Mouse (Mus musculus) heart, adult 11 months (tissue): ENCODE measurements around the gene B4galt3.

Experiments used
- DNase-seq: peaks from one replicate; pipeline ENCODE4 v3.0.0; 2022

The B4galt3 gene

DNA sequence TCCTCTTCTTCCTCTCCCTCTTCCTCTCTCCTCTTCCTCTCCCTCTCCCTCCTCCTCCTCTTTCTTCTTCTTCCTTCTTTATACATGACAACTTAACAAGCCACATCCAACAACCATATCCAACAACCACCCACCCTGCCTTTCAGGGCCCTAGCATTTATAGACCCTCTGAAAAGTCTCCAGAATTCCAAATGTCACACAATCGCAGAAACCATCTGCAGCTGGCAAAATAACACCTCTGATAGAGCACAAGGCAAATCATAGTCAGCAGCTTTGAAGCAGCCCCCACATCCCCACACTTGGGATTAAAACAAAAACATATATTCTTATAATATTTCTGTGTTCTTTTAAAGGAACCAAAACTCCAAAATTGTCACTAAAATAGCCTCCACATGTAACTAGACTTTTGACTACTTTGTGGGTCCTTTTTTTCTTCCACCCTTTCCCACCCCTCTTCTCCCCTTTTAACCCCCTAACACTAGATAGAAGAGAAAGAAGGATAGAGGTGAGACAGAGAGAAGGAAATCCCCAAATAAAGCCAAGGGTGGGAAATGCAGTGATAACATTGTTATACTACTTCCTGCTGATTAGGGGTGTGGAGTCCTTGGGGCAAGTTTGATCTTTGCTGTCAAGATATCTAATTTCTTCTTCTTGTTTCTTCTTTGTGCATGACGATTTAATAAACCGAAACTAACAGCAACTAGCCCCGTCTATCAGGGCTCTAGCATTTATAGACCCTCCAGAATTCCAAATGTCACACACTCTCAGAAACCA, 4.0 kb upstream of the B4galt3 start:
- no peak for DNase-seq

DNA sequence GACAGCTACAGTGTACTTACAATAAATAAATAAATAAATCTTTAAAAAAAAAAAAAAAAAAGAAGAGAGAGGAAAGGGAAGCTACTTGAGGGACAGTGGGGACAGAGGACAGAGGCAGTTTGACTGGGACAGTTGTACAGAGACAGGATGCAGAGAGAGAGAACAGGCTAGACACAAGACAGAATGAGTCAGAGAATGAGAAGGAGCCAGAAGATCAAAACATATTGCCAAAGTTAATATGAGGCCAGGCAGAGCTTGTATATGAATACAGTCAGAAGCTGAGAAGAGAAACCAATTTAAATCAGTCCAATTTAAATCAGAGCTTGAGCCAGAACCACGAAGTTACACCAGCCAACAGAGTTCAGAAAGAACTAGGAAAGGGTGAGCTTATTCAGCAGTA, 1.8 kb upstream of the B4galt3 start:
- DNase-seq, result no peak

DNA sequence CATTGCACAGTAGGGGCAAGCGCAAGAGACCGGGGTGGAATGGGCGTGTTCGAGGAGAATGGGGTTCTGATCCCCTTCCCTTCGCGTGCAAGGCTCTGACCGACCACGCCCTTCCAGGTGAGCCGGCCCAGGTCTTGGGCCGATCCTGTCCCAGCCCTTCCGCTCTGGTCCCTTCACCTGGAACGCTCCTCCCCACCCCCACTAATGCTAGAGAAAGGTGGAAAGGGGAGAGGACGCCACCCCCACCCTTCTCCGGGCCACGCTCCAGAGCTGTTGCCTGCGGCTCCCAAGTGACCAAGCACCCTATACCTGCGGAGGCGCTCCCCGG, 409 bp downstream of the B4galt3 start:
- no peak for DNase-seq

DNA sequence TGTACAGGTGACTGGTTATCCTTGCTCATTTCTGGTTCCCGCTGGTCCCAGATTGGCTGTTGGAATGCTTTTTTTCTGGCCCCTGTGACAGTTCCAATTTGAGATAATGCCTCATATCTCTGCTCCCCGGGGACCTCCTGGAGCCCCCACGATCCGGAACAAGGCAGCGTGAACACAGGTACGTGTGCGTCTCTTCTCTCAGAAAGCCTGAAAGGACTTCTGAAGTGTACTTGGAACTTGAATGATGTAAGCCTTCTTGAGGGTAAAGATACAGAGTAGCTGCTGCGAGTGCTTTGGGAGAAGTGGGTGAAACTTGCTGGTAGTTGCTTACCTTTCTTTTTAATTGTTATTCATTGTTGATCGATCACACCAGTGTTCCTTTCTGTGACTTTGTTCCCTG, 1.1 kb downstream of the B4galt3 start:
- DNase-seq, result no peak

DNA sequence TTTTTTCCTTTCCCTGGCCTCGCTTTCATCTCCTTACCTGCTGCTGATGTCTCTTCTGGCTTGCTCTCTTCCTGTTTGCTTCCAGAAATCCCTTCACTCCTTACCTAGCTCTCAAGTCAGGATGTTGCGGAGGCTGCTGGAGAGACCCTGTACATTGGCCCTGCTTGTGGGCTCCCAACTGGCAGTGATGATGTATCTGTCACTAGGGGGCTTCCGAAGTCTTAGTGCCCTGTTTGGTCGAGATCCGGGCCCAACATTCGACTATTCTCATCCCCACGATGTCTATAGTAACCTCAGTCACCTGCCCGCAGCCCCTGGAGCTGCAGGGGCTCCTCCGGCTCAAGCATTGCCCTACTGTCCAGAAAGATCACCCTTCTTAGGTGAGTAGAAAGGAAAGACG, 1.5 kb downstream of the B4galt3 start:
- DNase-seq, result no peak

DNA sequence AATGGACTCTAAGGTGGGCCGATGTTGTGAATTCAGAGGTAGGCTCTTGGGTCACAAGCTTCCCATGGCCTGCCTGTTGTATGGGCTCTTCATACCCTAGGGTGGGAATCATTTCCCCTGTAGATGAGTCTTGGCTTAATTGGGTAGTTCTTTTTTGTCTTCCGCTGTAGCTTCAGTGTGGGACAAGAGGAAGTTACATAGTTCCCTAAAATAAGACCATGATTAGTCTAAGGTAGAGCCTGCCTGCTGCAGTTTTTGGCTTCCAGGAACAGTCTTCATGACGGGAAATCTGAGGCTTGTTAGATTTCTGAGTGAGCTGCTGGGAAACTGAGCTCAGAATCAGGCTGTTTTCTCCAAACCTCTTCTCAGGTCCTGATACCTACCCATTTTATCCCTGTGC, 2.0 kb downstream of the B4galt3 start:
- peak; percentile 87 for DNase-seq

DNA sequence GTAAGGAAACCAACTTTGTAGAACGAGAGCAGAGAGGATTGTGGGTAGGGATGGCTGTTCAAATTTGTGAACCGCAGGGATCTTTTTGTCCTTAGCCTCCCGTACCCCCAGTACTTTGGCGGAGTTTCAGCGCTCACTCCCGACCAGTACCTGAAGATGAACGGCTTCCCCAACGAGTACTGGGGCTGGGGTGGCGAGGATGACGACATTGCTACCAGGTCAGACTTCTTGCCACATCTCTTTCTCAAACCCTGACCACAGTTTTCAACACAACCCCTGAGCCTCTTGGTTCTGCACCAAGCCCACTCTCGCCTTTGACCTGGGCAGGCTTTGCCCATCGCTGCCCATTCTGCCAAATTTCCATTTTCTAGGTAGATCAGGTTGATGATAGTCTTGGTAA, 4.0 kb downstream of the B4galt3 start:
- DNase-seq, result peak; percentile 87

DNA sequence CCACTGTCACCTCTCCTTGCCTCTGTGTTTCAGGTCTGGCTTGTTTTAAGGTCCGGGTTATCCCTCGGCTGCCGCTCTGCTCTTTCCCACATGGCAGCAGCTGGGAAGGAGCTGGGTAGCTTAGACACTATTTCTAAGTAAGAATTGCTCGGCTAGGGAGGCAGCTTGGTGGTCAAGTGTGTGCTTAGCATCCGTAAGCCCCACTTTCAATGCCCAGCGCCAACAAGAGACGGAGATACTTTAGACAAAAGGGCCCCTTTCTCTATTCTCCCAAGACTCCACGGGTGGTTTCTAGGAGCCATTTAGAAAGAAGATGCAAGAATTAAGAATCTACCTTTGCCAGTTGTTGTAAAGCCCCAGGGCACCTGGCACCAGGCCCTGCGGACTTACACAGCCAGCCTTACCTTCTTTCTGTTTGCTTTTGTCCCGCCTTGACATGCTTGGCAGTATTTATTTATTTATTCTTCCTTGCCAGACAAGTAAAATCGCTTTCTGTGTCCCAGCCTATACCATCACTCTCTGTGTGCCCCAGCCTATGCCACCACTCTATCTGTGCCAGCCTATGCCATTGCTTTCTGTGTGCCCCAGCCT, 5.1 kb downstream of the B4galt3 start:
- DNase-seq, result peak; percentile 84

DNA sequence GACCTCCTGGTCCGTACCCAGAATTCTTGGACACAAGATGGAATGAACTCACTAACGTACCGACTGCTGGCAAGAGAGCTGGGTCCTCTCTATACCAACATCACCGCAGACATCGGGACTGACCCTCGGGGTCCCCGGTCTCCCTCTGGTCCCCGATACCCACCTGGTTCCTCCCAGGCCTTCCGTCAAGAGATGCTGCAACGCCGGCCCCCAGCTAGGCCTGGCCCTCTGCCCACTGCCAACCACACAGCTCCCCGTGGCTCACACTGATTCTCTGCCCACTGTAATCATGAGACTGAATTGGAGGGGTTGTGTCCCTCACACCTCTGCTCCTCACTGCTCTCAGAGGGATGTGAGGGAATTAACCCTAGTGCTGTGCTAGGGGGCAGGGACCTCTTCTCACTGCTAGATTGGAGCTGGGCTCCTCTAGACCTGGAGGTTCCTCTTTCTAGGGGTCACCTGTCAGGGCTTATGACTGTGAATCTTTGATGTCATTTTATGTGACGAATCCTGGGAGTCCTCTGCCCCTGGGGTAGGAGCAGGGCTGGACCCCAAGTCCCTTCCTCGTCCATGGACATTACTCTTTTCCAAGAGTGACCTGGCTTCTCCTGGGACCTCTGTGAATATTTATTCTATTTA, 6.1 kb downstream of the B4galt3 start:
- DNase-seq, result peak; percentile 93

DNA sequence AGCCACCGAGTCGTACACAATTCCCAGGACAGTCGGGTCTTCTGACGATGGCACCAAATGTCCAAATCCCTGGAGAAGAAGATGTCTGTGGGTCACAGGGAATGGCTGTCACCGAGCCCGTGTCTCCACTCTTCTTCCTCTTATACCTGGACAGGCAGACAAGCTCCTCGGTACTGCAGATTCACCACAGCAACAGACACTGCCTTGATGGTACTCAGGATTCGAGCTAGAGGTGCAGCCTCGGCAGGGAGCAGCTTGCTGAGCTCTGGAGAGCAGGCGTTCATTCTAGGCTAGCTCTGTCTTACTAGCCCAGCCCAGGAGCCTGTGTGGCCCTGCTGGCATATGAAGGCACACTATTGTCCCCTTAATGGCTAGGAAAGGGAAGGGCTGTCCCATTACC, 7.6 kb downstream of the B4galt3 start:
- no peak for DNase-seq

DNA sequence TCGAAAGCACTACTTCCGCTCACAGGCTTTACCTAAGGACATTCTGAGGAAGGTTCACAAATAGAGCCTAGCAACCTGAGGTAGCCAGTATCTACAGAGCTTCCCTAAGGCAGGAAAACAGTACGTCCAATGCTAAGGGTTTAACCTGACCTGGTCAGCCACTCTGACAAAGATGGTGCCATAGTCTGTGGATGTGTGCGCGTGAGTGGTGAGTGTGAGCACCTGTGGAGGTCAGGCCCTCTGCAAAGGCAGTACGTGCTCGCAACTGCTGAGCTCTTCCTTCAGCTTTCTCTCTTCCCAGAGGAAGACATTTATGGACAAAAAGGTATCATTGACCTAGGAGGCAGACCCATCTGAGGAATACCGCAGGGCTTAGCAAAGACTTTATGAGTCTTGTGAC, 8.3 kb downstream of the B4galt3 start:
- DNase-seq, result peak; percentile 84

DNA sequence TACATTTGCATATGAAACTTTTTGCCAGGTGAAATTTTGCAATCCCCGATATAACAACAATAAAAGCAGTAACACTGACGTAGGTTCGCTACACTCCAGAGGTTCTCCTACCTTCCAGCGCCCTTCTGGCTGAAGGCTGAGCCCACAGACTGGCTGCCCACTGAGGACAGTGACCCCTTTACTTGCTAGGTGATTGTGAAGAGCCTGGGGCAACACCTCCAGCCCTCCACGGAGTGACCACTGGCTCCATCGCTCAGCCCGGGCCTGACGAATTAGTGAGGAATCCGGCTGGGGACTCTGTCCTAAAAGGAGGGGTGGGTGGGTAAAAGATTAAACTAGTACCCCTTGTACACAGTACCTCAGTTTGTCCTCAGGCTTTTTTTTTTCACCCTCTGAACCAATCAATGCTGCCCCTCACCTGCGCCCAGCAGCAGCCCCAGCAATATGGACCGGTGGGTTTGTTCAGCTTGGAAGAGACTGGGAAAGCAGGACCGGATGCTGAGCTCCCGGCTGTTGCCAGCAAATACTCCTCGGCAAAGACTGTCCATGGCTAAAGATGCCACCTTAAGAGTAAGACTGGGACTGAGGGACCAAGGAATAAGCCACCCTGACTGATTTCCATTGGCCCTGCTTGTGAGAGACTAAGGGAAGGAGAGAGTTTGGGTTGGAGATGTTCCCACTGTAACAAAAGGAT, 9.0 kb downstream of the B4galt3 start:
- DNase-seq, result peak; percentile 87

DNA sequence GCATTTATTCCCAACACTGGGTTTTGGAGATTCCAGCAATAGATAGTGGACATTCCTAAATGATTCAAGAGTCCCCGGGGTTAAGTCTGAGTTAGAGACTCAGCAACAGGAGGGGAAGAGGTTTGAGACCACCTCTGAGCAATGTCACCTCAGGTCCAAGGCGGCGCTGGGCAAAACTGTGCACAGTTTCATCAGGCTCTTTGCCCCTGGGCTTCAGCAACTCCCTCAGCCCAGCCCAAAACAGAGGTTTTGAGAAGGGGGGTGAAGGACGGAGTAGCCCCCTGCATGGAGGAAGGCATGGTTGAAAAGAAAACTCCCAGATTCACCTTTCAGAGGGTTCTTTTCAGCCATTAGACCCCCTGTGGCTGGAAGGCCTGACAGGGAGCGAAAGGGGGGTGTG, 9.6 kb downstream of the B4galt3 start:
- DNase-seq, result no peak

DNA sequence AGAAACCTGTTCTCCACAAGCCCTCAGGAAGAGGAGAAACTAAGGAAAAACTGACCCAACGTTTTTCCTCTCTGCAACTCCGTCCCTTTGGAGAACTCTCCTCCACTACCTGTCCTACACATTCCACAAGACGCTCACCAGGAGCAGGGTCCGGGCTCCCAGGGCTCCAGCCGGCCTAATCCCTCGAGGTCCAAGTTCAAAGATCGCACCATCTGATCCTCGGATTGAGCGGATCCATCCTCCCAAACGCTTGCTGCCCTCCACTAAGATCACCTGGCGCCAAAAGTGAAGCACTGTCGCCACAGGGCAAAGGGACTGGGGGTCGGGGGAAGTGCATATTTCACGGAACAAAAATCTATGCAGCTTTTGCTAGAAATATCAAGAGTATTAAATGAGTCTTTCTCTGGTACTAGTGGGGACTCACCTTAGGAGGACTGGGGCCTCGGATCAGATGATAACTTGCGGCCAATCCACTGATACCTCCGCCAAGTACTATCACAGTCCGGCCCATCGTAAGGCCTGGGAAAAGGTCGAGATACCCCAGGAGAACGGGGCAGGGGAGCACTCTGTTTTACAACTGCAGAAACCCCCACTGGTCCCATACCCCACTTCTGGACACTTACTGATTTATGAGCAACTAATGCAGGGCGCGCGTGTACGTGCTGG, 10.3 kb downstream of the B4galt3 start:
- peak; percentile 92 for DNase-seq

DNA sequence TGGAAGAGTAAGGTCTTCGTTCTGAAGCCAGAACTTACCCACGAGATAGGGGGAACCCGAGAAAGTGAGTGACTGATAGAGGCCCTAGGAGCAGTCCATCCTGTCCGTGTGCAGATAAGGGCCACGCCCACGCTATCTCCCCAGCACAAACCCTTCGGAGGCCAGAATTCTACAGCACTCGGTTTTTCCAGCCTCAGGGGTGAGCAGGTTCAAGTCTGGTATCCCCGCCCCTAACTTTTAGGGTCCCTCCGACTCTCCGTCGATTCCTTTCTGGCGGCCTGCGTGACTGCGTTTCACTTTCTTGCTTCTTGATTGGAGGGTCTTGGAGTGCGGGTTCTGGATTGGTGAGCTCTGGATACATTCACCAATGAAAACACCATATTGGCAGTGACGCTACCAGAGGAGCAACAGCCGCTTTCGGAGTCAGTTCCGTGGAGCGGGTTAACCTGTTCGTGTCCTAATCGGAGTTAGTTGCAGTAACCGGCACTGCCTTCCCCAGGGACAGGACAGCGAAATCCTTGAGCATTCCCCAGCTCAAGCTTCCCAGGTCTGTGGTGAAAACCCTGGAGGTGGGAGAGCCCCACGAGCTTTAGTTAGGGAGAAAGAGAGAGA, 10.9 kb downstream of the B4galt3 start, which contains the start of gene Ppox:
TSS of gene Ppox (minus strand) at position 271 of the 612 bp plus-strand sequence.
- DNase-seq, result peak; percentile 100

DNA sequence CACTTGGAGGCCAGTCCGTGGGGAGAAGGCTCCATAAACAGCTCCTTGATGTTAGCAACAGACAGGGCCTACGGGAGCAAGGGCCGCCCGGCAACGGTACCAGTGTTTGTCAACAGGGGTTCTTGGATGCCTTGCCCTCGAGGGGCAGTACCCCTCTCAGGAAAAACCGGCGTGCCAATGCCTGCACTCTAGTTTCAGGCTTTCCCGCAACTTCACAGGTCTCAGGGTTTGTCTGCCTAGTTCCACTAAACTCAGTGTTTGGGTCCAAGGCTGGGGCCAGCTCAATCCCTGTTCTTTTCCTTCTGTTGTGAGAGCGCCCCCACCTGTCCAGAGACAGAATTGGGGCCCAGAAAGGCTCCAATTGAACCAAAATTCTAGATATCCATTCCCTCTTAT, 11.4 kb downstream of the B4galt3 start:
- DNase-seq, result no peak

DNA sequence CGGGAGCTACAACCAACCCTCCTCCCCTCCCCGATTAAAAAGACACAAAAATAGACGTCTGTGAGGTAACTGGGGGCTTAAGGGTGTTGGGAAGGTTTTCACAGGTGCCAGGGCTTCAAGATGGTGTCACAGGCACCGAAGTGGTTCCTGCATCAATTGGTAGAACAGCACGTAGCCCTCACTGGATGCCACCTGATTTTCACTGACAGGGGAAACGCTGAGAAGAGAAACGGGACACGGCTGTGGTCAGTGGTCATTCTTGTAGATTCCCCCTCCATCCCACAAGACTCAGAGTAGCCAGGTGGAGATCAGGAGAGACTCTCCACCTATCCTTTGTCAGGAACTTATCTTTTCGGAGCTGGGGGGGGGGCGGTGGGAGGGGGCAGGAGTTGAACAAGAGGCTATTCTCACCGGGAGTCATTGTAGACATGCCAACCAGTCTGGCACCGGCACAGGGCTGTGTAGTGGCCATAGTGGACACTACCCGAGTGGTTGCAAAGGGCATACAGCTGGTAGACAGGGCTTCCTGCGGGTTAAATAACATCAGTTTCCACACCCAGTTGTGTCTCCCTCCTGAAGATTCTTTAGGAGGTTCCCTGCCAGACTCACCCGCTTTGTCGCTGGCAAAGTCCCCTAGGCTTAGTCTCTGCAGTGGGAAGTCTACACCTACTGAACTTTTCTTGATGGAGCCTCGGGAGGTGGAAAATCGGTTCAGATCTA, 12.1 kb downstream of the B4galt3 start:
- DNase-seq, result peak; percentile 93

DNA sequence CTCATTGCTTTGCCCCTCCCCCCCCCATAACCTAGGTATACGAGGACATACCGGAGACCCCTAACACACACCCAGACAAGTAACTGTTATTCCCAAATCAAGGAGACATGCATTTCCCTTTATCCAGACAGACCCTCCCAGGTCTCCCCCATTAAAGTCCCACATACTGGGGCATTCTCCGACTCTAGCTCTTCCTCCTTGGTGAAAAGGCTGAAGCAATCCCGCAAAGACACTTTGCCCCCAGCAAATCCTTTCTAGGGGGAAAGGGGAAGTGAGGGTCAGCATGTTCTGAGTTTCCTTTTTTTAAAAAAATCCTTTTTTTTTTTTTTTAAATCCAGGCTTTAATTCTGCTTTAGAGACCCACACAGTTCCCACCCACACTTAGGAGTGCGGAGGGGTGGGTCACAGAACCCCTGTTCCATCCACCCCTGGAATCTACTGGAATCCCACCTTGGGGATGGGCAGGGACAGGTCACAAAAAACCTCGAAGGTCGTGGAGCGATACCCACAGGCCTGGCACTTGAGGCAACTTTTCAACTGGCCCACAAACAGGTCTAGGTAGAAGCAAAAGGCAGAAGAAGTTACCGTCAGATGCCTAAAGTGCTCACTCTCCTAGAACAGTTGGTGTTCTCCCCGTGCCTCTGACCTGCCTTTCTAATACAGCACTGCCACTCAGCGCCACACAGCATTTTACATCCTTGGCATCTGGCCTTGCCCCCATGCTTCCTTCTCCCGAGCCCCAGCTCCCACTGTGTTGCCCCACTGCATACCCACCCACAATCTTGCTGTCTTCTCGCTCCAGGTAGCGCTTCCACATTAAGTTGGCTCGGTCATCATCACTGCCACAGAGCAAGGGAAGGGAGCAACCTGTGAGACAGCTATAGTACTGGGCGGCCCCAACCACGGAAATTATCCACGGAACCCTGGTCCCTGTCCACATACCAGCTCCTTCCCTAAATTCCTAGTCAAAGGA, 13.3 kb downstream of the B4galt3 start:
- peak; percentile 91 for DNase-seq

DNA sequence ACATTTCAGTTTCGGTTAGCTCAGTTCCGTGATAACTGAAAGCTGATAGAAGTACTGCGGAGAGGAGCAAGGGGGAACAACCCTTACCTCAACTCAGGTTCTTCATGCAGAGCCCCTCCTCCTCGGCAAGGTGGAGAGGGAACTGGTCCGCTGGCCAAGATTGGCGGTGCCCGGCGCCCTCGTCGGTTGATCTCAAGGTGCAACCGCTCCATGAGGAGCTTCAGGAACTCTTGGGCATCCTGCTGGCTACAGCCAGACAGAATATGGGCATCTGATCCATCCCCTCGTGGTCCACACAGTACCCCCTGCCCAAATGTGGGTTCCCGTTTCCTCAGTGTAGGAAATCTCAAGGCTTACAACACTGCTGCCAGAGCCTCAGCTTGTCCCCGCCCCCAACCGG, 14.4 kb downstream of the B4galt3 start:
- DNase-seq, result peak; percentile 88

DNA sequence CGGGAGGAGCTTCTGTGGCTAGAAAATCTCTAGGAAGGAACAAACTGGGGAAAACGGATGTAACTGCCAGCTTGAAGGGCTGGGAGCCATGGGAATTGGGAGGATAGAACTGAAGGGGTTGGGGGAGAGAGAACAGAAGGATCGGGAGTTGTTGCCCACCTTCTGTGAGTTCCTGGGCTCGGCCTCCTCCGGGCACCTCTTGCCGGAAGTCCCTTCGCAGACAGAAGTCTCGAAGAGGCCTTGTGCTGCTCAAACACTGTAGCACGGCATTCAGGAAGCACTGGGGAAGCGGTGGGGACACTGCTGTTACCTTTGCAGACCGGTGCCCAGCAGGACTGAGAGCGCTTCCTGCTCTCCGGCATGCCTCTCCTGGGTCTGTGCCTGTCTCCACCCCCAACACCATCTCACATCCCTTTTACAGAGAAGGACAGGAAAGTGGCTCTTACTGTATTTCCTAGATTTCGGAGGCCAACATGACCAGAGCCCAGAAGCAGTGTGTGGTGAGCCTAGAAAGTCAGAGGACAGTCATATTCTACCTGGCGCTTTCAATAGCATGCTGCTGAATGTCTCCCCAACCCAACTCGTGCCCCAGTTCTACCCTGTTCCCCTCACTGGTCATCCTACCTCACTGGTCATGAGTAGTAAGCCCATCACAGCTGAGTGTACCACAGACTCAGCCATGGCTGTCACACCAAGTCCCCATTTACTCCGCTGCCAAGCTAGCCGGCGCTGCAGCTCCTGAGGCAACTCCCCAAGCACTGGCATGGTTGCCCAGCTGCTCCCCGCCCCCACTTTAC, 15.2 kb downstream of the B4galt3 start:
- DNase-seq, result peak; percentile 91
